Mouse (Mus musculus): Measurements from ENCODE around the gene Srek1. TPM values are rescaled to one million over a fixed set of nuclear protein-coding genes. Genes with fewer than 3 reads are reported as not detected.
A peak's percentile ranks its signal among the peaks of the same experiment; 100 is the strongest.

Gene Srek1
- 100 to 1,000 TPM in 1 of 2 experiments, 10 to 100 TPM in 1; 98.4 to 101 TPM for total RNA-seq (2021)
- long read RNA-seq, experiment 1, transcript Srek1-201 (12 exons, 3,934 nt), result major isoform, 14 of 25 reads
- long read RNA-seq, experiment 1, partial matches to known transcripts, result 5 of 25 reads
- long read RNA-seq, experiment 1, other reads (novel, unspliced or antisense), result 5 of 25 reads
- long read RNA-seq, experiment 2, transcript Srek1-201 (12 exons, 3,934 nt), result major isoform, 26 of 43 reads
- long read RNA-seq, experiment 2, partial matches to known transcripts, result 1 of 43 reads
- long read RNA-seq, experiment 2, other reads (novel, unspliced or antisense), result 16 of 43 reads

GRCm38 (mm10) chr13:103774119-103774757, at the start of gene Srek1:
Gene Srek1, minus strand, starts transcription at chr13:103774608.
- Histone ChIP-seq H3K4me3 (peak within 1 kb of the TSS; percentile 92), H3K27ac (peak within 1 kb of the TSS; percentile 99)
- peak; percentile 93 to 96 for DNase-seq (ENCODE audit: low spot score in 2 of 2)
- no peak for TF ChIP-seq CTCF (conservative IDR thresholded peaks at IDR 0.05)

DNA sequence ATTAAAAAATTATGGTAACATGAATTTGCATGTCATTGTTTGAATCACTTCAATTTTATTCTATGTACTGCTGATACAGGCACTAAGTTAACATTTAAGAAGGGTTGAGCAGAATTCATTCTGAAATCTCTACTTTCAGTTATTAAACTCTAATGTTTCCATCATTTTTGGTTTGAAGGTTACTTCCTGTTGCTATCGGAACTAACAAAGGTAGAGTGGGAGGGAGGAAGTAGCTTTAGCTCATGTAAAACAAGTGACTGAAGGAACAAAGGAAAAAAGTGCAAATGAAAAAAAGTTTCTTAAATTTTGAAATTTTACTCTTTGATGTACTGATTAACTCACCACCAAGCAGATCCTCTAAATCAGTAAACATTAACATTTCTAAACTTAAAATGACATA, 47.9 kb upstream of the Srek1 start:
- DNase-seq (ENCODE audit: low spot score in 2 of 2), result no peak
- Histone ChIP-seq H3K27ac (no peak overlapping the region), H3K4me3 (no peak overlapping the region)
- TF ChIP-seq CTCF (conservative IDR thresholded peaks at IDR 0.05), result no peak

GRCm38 (mm10) chr13:103819377-103819776, 45.0 kb upstream of the Srek1 start:
- no peak for DNase-seq (ENCODE audit: low spot score in 2 of 2)
- no peak for TF ChIP-seq CTCF (conservative IDR thresholded peaks at IDR 0.05)
- H3K4me3 ChIP-seq, result no peak overlapping the region
- no peak overlapping the region for H3K27ac ChIP-seq

GRCm38 (mm10) chr13:103817935-103818334, 43.5 kb upstream of the Srek1 start:
- Histone ChIP-seq H3K27ac (no peak overlapping the region), H3K4me3 (no peak overlapping the region)
- no peak for TF ChIP-seq CTCF (conservative IDR thresholded peaks at IDR 0.05)
- DNase-seq (ENCODE audit: low spot score in 2 of 2), result no peak

DNA sequence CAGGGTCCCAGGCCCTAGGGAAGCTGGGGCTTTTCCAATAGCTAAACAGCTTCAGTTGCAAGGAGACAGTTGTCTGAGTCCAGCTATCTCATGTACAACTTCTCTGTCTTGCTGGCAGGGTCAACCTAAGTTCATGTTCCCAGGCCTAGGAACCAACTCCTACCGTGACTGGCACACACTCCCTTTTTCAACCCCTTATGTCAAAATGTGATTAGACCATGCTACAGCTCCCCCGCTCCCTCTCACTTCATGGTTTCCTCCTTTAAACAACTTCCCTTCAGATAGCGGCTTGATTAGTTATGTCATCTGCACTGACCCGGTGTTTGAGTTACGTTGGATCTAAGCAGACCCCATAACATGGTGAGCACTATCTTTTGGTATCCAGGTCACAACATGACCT, 33.1 kb upstream of the Srek1 start:
- no peak for TF ChIP-seq CTCF (conservative IDR thresholded peaks at IDR 0.05)
- DNase-seq (ENCODE audit: low spot score in 2 of 2), result no peak
- no peak overlapping the region for H3K4me3 ChIP-seq
- no peak overlapping the region for H3K27ac ChIP-seq

DNA sequence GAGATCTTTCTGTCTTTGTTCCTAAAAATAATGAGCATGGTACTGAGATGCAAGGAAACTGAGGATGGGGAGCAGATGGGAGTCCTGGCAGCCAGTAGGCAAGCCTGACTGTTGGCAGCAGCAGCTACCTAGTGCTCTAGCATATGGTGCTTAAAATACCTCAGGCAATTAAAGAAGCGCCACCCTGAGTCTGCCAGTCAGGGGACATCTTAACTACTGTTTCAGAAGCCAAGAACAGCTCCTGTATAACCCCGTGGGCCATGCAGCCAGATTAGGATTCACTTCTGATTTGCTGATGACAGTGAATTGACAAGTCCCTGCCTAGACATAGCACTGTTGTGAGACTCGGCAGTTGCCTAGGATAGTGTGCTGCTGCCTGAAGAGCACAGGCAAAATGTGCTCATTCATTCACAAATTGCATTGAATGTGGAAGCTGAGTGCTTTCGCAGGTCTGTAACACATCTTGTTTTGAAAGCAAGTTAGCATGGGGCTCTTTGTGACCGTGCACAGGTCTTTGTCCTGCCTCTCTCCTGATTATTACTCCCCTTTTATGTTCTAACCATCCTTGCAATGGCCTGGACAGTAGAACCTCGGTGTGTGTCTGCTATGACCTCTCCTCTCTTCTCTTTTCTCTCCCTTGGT, 31.9 kb upstream of the Srek1 start:
- no peak overlapping the region for H3K4me3 ChIP-seq
- DNase-seq (ENCODE audit: low spot score in 2 of 2), result peak; percentile 61 to 78
- no peak for TF ChIP-seq CTCF (conservative IDR thresholded peaks at IDR 0.05)
- no peak overlapping the region for H3K27ac ChIP-seq

- Histone ChIP-seq H3K27ac (no peak overlapping the region), H3K4me3 (no peak overlapping the region)
- no peak for TF ChIP-seq CTCF (conservative IDR thresholded peaks at IDR 0.05)
- DNase-seq (ENCODE audit: low spot score in 2 of 2), result no peak
Observed at GRCm38 (mm10) chr13:103803721-103804120, 29.3 kb upstream of the Srek1 start.

- H3K4me3 ChIP-seq, result no peak overlapping the region
- no peak for DNase-seq (ENCODE audit: low spot score in 2 of 2)
- peak; percentile 44 for TF ChIP-seq CTCF (conservative IDR thresholded peaks at IDR 0.05)
Observed at GRCm38 (mm10) chr13:103801021-103801420, 26.6 kb upstream of the Srek1 start.

GRCm38 (mm10) chr13:103794688-103795543, 20.5 kb upstream of the Srek1 start:
- no peak for DNase-seq (ENCODE audit: low spot score in 2 of 2)
- Histone ChIP-seq H3K4me3 (no peak overlapping the region), H3K27ac (no peak overlapping the region)
- no peak for TF ChIP-seq CTCF (conservative IDR thresholded peaks at IDR 0.05)

More at GRCm38 (mm10) chr13:103801021-103801420, 26.6 kb upstream of the Srek1 start:
- H3K27ac ChIP-seq, result no peak overlapping the region

DNA sequence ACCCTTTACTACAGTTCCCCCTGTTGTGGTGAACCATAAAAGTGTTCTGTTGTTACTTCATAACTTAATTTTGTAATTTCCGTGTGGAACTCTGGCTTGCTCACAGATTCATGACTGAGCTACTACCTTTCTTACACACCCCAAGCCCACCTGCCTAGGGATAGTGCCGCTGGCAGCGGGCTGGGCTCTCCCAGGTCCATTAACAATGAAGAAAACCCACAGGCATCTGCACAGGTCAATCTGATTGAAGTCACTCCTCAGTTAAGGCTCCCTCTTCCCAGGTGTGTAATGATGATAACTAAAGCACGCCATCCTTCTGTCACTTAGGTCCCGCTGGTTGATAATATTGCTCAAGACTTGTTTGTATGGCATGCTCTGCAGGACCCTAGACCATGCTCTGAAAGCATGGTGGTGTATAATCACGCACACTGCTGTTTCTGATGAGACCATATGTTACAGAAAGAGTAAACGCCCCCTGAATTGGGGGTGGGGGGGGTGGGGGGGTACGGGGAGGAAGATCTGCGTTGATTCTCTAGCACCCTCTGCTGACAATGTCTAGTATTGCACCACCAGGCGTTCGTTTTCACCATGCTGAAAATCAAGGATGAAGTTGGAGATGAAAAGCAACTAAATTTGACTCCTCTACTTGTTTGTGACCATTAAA, 5.6 kb upstream of the Srek1 start:
- peak; percentile 21 to 67 for DNase-seq (ENCODE audit: low spot score in 2 of 2)
- peak; percentile 96 for TF ChIP-seq CTCF (conservative IDR thresholded peaks at IDR 0.05)
- H3K27ac ChIP-seq, result no peak overlapping the region
- H3K4me3 ChIP-seq, result no peak overlapping the region; the same call in 1 of the 2 replicates

DNA sequence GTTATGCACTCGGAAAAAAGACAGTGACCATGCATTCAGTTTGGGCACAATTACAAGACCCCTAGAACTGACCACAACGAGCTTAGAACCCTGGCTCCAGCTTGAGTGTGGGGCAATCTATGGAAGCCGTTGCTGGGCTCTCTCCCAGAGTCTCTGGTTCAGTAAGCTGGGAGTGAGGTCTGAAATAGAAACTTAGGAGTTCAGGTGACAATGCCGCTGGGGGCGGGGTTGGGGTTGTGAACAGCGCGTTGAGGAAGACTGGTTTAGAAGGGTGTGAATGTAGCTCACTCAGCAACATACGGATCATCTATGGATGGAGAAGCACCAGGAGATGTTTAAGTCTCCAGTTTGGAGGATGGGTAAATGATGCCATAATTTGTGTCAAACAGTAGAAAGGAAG, 2.7 kb upstream of the Srek1 start:
- no peak overlapping the region for H3K27ac ChIP-seq

More for the DNA sequence above, 2.7 kb upstream of the Srek1 start:
- H3K4me3 ChIP-seq, result no peak overlapping the region
- no peak for TF ChIP-seq CTCF (conservative IDR thresholded peaks at IDR 0.05)
- DNase-seq (ENCODE audit: low spot score in 2 of 2), result no peak

Data from layer of hippocampus, adult 2 months (tissue).